Mouse (Mus musculus): ENCODE data around the gene Pck1.
"Not testable (repeated sequence)": the region's sequence is repeated elsewhere in the genome, so short reads cannot be mapped to it uniquely, and the experiment has no call there.

Gene Pck1

DNA sequence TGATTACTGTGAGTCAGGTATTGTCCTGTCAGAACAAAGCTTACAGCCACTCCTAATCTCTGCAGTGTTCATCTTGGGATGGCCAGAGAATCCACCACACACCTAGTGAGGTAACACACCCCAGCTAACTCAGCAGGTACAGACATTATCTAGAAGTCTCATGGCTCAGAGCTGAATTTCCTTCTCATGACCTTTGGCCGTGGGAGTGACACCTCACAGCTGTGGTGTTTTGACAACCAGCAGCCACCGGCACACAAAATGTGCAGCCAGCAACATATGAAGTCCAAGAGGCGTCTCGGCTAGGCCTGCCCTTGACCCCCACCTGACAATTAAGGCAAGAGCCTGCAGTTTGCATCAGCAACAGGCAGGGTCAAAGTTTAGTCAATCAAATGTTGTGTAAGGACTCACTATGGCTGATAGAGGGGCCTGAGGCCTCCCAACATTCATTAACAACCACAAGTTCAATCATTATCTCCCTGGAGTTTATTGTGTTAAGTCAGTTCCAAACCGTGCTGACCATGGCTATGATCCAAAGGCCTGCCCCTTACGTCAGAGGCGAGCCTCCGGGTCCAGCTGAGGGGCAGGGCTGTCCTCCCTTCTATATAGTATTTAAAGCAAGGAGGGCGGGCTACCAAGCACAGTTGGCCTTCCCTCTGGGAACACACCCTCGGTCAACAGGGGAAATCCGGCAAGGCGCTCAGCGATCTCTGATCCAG lies at the start of gene Pck1:
TSS of gene Pck1 (plus strand) at position 613 of the 716 bp plus-strand sequence.
- no peak for DNase-seq

DNA sequence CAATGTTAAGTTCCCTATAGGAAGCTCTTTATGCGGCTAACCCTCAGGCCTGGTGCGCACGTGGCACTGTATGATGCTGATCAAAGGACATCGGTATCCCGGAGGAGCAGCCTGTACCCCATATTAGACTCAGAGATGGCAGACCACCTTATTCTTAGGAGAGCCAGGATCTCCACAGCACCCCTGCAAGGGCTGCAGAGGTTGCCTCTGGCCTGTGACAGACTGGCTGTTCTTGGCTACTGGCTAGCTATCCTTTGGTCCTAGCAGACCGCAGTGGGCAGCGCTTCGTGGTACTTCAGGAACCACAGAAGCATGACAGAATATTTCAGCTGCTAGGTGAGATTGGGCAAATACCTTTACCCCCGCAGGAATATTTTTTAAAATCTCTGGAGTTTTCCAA lies 46.4 kb upstream of the Pck1 start:
- DNase-seq: no peak

DNA sequence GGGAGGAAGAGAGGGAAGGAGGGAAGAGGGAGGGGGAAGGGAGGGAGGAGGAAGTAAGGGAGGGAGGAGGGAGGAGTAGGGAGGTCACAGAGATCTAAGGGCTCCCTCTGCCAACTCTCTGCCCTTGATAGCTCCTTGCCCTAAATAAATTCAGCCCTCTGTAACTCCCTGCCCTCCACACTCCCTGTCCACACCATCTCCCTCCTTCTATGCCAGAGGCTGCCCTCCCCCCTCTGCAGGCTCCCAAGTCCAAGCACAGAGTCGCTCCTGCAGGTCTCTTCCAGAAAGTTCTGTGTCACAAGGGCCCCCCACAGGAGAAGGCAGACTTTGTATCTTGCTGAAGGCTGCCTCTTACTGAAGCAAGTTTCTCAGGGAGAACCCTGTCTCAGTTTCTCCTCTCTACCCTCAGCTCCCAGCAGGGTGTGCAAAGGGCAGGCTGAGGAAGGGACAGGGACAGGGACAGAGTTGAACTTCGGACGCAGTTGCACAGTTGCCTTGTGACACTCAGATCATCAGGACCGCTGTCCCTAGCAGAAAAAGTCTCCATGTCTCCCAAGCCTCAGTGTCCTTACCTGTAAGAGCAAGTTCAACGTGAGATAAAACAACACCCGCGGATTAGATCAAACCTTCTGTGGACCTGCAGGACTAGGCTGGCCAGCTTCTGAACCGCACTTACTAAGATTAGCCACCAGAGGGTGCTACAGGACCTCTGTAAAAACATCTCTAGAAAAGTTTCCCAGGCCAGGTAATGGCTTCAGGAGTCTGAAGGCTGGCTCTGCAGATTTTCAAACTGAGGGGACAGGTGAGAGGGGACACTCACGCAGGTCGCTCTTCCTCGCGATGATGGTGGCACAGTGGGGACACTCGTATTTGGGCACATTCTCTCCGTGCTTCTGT lies 45.7 kb upstream of the Pck1 start:
- DNase-seq: peak; percentile 75 to 81

DNA sequence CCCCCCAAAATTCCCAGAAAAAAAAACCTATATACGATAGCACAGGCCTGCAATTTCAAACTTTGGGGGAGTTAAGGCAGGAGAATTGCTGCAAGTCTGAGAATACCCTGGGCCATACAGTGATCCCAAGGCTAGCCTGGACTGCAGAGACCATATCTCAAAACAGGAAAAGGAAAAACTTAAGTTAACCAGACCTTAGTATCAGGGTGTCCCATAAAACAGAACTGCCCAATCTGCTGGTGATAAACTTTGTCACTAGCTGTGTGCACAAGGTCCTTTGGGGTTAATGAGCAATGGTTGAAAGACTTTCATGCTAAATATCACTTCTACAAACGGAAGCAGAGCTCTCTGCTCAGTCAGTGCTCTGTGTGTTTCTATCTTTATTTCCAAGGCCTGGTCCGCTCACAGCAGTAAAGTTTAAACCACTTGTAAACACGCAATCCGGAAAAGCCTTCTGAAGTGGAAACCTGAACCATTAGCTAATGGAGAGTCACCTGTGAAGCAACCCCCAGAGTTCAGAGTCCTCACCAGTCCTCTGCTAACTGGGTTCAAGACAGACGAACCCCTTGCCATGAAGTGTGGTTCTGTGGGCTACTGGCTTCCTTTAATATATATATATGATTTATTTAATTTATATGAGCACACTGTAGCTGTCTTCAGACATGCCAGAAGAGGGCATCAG lies 44.2 kb upstream of the Pck1 start:
- DNase-seq: no peak

DNA sequence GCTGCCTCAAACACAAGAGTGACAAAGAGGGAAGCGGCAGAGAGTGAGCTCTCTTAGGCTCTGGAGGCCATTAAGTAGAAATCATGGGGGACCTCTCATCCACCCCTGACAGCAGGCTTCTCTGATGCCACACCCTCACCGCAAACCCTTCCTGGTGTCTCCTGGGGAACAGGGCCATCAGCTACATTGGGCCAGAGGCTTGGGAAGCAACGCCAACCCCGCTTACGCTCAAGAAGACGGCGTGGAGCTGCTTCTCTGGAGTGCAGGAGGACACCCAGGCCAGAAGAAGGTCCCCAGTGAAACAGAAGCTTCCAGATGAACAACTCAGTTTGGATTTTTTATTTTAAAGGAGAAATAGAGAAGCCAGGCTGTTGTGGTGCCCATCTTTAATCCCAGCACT lies 43.3 kb upstream of the Pck1 start:
- no peak for DNase-seq

DNA sequence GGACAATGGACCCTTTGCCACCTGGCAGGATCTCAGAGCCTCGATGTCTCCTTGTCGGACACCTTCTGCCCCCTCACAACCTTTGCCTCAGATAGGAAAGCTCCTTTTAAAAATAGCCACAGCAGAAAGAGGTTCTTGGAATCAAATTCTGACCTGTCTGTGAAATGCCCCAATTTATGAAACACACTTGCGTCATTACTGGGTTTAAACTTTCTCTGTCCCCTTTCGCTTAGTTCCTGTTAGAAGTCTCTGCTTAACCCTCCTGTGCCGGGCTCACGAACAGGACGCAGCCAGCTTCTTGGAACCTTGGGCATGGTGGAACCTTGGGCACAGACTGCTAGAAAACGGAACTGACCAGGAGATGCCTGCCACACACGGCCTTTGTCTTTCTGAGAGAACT lies 42.3 kb upstream of the Pck1 start:
- DNase-seq: no peak

DNA sequence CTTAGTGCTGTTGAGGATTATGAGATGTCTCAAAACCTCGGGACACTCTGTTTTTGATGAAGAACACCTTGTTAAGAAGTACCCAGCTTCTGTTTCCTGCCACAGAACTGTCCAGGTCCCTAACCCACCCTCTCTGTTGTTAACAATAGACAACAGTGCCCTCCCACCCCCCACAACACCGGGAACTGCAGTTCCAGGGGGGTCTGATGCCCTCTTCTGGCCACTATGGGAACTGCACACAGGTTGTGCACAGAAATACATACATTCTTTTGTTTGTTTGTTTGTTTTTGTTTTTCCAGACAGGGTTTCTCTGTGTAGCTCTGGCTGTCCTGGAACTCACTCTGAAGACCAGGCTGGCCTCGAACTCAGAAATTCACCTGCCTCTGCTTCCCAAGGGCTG lies 39.1 kb upstream of the Pck1 start:
- DNase-seq: not testable (repeated sequence)

DNA sequence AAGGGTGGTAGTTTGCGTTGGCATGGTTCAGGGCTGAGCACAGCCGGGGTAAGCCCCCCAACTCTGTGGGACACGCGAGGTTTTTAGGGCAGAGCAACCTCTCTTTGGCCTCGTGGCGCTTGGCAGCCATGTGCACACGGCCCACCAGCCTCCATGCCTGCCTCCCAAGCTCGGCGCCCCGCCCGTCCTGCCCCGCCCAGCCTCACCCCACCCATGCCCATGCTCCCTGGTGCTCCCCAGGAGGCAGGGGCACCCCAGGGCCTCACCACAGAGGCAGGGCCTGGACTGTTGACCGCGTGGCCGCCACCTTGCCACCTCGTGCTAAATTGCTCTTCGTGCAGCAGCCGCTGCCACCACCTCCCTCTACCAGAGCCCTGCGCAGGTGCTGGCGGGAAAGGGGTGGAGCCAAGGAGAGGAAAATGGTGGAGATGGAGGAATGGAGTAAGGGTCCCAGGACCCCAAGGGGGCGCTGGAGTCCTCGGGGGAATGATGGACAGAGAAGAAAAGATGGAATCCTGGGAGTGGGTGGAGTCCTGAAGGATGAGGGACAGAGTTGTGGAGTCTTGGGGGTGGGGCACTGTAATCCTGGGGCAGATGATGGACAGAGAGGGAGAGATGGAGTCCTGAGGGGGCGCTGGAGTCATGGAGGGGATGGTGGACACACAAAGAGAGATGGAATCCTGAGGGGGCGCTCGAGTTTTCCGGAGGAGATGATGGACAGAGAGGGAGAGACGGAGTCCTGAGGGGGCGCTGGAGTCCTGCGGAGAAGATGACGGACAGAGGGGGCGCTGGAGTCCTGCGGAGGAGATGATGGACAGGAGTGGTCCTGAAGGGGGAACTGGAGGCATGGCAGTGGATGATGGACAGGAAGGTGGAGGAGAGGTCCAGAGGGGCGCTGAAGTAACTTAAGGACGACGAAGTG lies 33.6 kb upstream of the Pck1 start, which contains the start of gene Ctcfl:
TSS of gene Ctcfl (minus strand) at position 503 of the 922 bp plus-strand sequence.
- DNase-seq: no peak

DNA sequence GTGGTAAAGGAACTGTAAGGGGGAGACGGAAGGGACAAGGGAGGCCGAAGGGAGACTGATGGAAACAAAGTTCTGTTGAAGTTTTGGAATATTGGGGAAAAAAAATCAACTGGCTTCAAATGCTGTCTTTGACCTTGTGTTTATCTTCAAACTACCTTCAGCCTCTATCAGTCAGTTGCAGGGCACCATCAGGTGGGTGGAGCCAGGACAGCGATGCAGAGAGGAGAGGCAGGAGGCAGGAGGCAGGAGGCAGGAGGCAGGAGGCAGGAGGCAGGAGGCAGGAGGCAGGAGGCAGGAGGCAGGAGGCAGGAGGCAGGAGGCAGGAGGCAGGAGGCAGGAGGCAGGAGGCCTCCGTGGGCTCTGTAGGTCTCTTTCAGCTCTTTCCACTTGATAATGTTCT lies 32.7 kb upstream of the Pck1 start:
- not testable (repeated sequence) for DNase-seq

DNA sequence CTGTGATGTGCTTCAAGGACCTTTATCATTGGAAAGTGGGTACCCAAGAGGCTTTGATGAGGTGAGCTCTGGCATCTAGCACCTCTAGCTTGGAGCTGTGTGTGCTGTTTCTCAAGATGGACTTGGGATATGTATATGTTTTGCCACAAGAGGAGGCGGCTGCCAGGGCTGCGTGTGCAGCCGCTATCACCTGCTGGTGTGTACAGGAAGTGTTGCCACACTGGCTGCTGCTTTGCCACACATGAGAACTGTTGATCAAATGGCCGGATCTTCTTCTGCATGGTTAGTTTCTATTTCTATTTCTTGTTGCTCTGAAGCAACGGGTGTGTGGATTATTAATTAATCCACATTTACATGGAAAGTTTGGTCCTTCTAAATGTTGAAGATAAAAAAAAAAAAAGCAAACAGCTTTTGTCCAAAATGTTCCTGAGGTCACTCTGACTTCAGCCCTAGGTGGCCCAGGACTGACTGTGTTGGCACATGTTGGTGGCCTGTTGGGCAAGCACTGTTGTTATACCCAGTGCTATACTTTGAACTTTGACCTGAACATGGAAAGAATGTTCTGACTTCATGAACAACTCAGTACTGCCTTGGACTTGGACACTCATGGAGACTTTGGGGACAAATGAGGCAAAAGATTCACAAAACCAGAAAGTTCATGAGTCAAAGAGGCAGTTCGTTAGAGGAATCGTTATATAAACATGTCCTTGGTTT lies 28.7 kb upstream of the Pck1 start:
- DNase-seq: no peak

DNA sequence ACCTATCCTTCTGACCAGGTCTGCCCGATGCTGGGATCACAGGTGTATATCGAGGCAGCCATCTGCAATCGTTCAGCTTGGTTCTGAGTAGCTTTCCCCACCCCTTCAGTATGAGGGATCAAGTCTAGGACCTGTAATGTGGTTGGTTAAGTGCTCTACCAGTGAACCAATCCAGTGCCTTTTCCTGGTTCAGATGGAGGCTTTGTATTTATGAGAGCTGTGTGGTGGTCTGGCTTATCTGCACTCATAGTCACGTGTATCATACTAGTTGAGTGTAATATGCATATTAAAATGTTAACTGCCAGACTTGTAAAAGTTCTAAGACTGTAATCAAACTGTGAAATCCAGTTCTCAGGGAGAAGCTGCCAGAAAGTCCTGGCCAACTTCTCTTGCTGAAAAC lies 26.5 kb upstream of the Pck1 start:
- no peak for DNase-seq

DNA sequence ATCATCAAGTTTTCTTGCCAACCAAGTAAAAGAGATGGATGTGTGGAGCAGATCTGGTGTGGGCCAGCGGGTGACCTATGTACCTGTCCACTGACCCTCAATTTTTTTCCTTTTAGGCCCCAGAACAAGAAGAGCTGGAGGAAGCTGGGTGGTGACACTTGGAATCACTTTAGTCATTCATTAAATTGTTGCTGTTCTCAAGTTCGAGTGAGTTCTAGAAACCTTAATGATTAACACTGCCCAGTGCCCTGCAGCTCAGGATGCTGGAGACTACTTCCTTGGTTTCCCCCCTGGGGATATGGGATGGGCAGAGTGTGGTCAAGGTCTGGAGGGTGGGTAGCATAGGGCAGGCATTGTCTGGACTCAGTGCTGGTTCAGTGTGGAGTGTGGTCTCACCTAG lies 23.7 kb upstream of the Pck1 start:
- DNase-seq: no peak

DNA sequence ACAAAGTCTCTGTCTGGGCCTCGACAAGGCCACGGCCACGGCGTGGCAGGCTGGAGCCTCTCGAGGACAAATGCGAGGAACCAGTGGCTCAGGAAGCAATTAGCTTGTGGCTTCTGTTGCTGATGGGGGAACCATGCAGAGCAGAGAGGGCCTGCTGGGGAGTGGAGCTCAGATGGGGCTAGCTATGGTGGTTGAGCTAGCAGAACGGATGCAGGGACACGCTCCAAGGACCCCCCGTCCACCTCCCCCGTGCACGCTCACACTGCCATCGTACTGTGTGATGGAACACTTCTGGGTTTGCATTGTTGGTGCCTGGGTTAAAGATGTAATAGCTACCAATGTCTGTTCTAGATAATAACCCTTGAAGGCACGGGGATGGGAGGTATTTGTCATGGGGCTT lies 20.6 kb upstream of the Pck1 start:
- no peak for DNase-seq

DNA sequence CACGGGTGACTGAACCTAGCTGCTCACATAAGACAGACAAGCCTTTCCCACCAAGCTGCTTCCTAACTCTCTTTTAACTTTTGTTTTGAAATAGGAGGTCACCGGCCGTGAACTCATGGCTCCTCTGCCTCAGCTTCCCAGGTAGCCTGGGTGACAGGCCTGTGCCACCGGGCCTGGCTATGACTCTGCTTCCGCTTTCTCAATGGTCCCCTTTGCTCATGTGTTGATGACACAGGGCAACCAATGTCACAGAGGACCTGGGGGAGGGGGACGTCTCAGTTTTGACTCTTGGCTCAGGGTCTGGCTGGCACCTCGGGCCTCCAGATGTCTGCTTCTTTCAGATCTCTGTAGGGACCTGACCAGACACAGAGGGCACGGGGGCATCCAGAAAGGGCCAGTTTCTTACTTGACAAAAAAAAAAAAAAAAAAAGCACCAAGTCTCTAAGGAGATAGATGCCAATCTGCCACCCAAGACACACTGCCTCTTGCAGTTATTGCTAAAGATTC lies 20.0 kb upstream of the Pck1 start:
- no peak for DNase-seq

DNA sequence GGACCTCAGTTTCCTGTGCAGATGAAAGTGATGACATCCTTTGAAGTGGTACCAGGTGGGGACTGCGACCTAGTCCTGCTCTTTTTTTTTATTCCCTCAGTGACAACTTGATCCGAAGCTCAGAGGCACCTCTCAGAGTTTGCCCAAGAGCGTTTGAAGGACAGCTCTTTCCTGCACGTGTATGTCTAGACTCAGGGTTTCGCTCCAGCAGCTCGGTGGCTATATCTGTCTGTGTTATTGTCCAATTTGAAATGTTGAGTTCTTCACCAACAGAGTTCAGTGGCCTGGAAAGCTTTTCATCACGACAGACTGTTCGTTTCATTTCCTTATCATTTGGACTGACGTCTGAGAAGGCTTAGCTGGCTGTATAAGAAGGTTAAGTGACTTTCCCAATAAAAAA lies 18.2 kb upstream of the Pck1 start:
- DNase-seq: no peak

DNA sequence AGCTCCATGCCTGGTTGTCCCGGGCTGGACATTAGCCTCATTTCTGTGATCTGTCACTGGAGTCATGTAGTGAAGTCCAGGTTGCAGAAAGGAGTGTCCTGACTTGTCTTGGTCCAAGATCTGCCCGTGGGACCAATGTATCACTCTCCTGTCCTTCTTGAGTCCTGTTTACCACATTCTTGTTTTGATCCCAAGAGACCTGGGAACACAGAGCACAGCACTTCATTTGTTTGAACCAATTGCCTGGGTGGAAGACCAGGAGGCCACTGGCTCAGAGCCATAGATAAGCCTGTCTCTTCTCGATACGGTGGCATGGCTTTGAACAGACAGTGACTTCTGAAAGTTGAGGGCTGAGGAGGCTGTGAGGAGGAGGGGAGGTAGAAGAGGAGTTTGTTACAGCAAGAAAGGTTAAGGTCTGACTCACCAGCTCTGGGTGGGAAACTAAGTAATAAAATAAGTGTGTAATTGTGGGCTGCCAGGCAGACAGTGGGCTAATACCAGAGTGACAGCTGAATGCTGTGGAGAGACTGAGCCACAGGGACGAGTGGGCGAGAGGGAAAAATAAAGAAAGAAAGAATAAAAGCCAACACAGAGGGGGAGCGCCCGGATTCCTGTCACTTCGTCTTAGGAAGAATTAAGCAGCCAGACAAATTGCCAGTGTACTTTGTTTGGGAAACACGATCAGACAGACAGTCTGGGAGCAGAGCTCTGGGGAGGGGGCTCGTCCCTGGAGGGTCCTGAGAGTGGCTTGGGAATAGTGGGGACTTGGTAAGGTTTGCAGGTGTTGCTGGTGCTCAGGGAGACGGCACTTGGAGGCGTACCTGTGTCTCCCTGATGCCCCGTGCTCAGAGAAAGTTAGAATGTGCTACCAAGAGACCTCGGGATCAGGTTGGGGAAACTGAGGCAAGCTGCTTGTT lies 14.3 kb upstream of the Pck1 start:
- no peak for DNase-seq

DNA sequence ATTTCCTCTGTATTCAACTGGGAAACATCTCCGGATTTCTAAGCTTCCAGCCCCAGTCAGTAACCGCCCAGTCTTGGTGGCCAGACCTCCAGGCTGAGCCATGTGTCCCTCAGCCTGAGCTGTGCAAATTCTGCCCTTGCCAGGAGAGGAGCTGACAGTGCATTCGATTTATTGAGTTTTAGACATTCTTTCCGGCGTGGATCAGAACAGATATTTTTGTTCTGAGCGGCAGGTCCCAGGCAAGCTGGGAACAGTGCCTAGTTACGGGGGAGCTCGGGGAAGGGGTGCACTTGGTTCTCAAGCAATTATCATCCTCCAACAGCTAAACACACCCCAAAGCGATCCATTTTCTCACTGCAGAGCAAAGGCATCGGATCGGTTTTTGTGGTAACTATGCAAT lies 9.2 kb upstream of the Pck1 start:
- DNase-seq: no peak

DNA sequence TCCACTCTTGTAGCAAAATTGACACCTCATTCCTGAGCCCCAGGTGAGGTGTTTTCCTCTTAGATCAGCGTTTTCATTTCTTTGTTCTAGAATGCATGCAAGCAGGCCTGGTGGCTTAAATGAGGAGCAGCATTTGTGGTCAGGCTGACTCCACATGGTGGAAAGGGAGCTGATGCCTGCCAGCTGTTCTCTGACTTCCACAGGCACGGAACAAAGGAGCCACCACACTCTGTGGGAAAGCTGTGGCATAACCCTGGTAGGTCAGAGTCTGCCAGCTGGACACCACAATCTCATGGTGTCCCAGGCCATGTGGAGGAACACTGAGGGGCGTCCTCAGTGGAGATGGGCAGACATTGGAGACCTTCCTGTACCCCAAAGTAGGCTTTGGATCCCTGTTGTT lies 7.0 kb upstream of the Pck1 start:
- DNase-seq: no peak

DNA sequence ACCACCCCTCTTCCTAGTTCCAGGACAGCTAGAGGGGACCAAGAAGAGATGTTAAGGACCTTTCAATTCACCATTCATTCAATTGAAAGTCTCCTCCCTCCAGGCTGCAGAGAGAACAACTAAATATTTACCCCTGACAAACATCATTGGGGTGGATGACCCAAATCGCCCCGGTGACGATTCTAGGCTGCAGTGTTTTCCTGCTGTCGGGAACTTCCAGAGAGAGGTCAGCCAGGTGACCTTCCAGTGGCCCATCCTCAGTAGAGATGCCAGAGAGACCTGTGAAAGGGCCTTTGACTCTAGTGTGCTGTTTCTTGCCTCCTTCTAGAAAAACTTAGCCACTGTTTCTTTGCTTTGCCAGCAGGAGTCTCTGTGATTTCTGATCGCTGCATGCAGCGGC lies 6.1 kb upstream of the Pck1 start:
- no peak for DNase-seq

DNA sequence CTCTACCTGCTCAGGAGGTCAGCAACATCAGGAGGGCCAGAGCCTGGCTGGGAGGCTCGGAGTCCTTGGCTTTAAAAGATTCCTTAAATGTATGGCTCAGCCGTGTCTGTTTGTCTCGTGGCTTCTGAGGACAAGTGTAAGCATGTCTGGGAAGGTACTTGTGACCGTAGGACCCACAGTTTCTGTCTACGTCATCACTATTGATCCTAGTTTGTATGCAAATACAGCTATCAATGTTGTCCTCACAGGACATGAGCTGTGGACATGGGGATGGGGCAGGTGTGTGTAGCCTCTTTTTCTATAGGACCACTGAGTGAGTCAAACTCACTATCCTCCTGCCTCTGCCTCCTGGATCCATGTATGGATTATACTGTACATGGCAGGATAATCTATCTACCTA lies 4.8 kb upstream of the Pck1 start:
- no peak for DNase-seq

DNA sequence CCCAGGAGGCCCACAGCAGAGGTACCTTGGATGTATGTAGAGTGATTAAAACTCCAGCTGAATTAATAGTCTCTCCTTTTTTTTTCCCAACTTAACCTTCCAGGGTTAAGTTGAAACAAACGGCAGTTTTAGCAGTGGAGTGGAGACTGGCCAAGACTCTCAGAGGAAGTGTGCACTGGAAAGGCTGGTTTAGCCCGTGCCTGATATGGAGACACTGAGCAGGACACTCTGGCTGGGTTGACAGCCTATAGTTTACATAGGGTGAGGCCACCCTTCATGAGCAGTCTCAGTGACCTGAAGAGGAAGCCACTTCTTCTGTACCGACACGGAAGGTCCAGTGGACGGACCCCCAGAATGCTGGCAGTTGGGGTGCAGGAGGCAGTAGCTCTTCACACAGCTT lies 1.5 kb upstream of the Pck1 start:
- DNase-seq: no peak

Data from cerebellum, postnatal 14 days (tissue).